Mouse (Mus musculus): ENCODE results near the gene Krt9.

Krt9 gene

GRCm38 (mm10) chr11:100148615-100149330, 44.3 kb downstream of the Krt9 start, which contains the start of gene Krt19:
Gene Krt19 (minus strand): TSS chr11:100148665.
- no peak for DNase-seq

GRCm38 (mm10) chr11:100147566-100148353, 45.3 kb downstream of the Krt9 start:
- no peak for DNase-seq

- DNase-seq, result no peak
Observed at GRCm38 (mm10) chr11:100145858-100146560, 47.0 kb downstream of the Krt9 start.

GRCm38 (mm10) chr11:100145104-100145503, 47.9 kb downstream of the Krt9 start:
- DNase-seq, result no peak

GRCm38 (mm10) chr11:100140966-100141365, 52.1 kb downstream of the Krt9 start:
- DNase-seq, result no peak

GRCm38 (mm10) chr11:100139391-100139790, 53.7 kb downstream of the Krt9 start:
- DNase-seq, result no peak

GRCm38 (mm10) chr11:100138809-100139208, 54.2 kb downstream of the Krt9 start:
- DNase-seq, result no peak

GRCm38 (mm10) chr11:100137693-100138092, 55.4 kb downstream of the Krt9 start:
- no peak for DNase-seq

Data from B cell, adult 2 months (primary cell).